Mouse (Mus musculus) limb, embryonic 14.5 days (tissue): Measurements from ENCODE around the gene Gse1. TPM values are rescaled to one million over a fixed set of nuclear protein-coding genes. Genes with fewer than 3 reads are reported as not detected.

Experiments
- ATAC-seq: fragments of 200-750 bp; cut with Nextera tagmentation; 2 replicates; pipeline ENCODE4 v1.8.0; 2017; ENCODE audit warnings: low read depth, moderate number of reproducible peaks, moderate TSS enrichment; ENCODE audit not compliant: low FRiP score
- DNase-seq: peaks from one replicate; pipeline ENCODE4 v3.0.0-alpha.2; 2015; ENCODE audit warnings: low spot score
- H3K27ac ChIP-seq: fragments of 300-500 bp; sonication (generic); replicated peaks from 2 replicates; pipeline ENCODE4 v1.5.1; 2014; ENCODE audit warnings: low read depth, mild to moderate bottlenecking, low read length, moderate library complexity, mixed read lengths
- H3K27me3 ChIP-seq: fragments of 300-500 bp; sonication (generic); 2 replicates; pipeline ENCODE4 v1.6.1; 2014; ENCODE audit warnings: low read length, mixed read lengths; ENCODE audit not compliant: control insufficient read depth, insufficient read depth
- H3K36me3 ChIP-seq: fragments of 300-500 bp; sonication (generic); 2 replicates; pipeline ENCODE4 v1.6.1; 2014; ENCODE audit warnings: mild to moderate bottlenecking, low read length, moderate library complexity, mixed read lengths; ENCODE audit not compliant: control insufficient read depth, insufficient read depth
- H3K4me1 ChIP-seq: fragments of 300-500 bp; sonication (generic); 2 replicates; pipeline ENCODE4 v1.6.1; 2014; ENCODE audit warnings: antibody characterized with exemption, low read length, mixed read lengths; ENCODE audit not compliant: control insufficient read depth, insufficient read depth
- H3K4me2 ChIP-seq: fragments of 300-500 bp; sonication (generic); replicated peaks from 2 replicates; pipeline ENCODE4 v1.6.1; 2014; ENCODE audit warnings: low read depth, mild to moderate bottlenecking, low read length, moderate library complexity; ENCODE audit not compliant: severe bottlenecking
- H3K4me3 ChIP-seq: fragments of 300-500 bp; sonication (generic); replicated peaks from 2 replicates; pipeline ENCODE4 v1.5.1; 2014; ENCODE audit warnings: low read length
- H3K9ac ChIP-seq: fragments of 300-500 bp; sonication (generic); 2 replicates; pipeline ENCODE4 v1.6.1; 2014; ENCODE audit warnings: mild to moderate bottlenecking, low read depth, low read length, moderate library complexity; ENCODE audit not compliant: severe bottlenecking
- H3K9me3 ChIP-seq: fragments of 300-500 bp; sonication (generic); 2 replicates; pipeline ENCODE4 v1.6.1; 2016; ENCODE audit warnings: low read length; ENCODE audit not compliant: control insufficient read depth
- POLR2A ChIP-seq: fragments of 200-500 bp; IDR thresholded peaks from 2 replicates; pipeline ENCODE4 v1.8.0; 2012; ENCODE audit warnings: inconsistent platforms, mild to moderate bottlenecking, moderate library complexity, borderline replicate concordance; ENCODE audit not compliant: insufficient read depth, insufficient read length; ENCODE audit errors: extremely low read depth
- WGBS: fragments of 180-500 bp; shearing (Covaris S2); extraction: QIAGEN DNeasy Blood & Tissue Kit; methylation state at CpG from one replicate; pipeline ENCODE4 v1.1.7; 2014; 5-methylcytosine and 5-hydroxymethylcytosine counted together
- polyA plus RNA-seq, 2 experiments: library from polyadenylated mRNA; depleted of rRNA in 1 of 2; stranded (reverse) in 1 of 2; unstranded in 1 of 2; fragments of >200 nt; fragmentation: Nextera tagmentation in 1 of 2; extraction: Ambion mirVana in 1 of 2; gene quantifications; 2 replicates each; pipeline versions ENCODE4 v1.2.1 to v1.2.3; 2012 to 2014

The Gse1 gene
- polyA plus RNA-seq, 2 experiments, result 10.3 to 32.6 TPM

DNA sequence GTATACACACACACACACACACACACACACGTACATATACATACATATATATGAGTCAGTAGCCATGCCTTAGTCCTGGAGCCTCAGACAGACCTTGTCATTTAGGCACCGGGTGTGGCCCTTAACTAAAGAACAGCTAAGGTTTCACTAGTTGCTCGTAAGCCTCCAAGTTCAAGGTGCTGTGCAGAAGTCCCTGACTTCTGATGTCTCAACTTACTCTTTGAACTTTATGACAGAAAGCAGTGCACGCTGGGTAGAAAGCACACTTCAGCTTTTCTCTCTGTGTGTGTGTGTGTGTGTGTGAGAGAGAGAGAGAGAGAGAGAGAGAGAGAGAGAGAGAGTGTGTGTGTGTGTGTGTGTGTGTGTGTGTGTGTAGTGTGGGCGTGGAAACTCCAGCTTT lies 315.9 kb downstream of the Gse1 start:
- peaks cover 63% of the 10 kb centered on the region for H3K4me1 ChIP-seq
- no peak overlapping the region for H3K27ac ChIP-seq
- H3K4me3 ChIP-seq, result no peak overlapping the region
- WGBS, result 63% methylated on average over 5 of the region's 5 CpGs
- no peaks in the 10 kb centered on the region for H3K9me3 ChIP-seq
- H3K4me2 ChIP-seq, result no peak overlapping the region
- no peak overlapping the region for H3K9ac ChIP-seq
- ATAC-seq, result no peak
- H3K27me3 ChIP-seq, result no peaks in the 10 kb centered on the region
- no peak for DNase-seq
- no peaks in the 10 kb centered on the region for H3K36me3 ChIP-seq
- TF ChIP-seq POLR2A, result no peak

DNA sequence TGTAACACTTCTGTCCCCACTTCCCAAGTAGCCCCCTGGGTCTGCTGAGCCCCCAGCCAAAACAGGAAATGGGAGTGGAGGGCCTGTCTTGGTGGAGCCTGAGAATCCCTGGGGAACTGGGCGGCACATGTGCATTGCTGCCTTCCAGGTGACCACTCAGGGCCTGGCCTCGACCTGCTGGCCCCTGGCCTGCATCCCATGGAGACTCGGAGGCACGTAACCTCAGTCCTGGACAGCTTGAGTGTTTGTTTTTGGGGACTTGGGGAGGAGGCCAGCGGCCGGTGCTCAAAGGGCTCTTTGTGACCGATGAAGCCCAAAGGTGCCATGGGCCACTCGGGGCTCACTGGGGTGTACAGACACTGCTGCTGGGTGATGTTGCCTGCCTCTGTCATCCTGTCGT lies 319.3 kb downstream of the Gse1 start:
- H3K4me1 ChIP-seq, result peaks cover 69% of the 10 kb centered on the region
- H3K36me3 ChIP-seq, result no peaks in the 10 kb centered on the region
- no peak overlapping the region for H3K9ac ChIP-seq
- no peaks in the 10 kb centered on the region for H3K27me3 ChIP-seq
- ATAC-seq (no peak), DNase-seq (no peak)
- no peaks in the 10 kb centered on the region for H3K9me3 ChIP-seq
- no peak overlapping the region for H3K4me2 ChIP-seq
- H3K27ac ChIP-seq, result no peak overlapping the region
- H3K4me3 ChIP-seq, result no peak overlapping the region
- TF ChIP-seq POLR2A, result no peak
- 62% methylated on average over 9 of the region's 9 CpGs for WGBS

DNA sequence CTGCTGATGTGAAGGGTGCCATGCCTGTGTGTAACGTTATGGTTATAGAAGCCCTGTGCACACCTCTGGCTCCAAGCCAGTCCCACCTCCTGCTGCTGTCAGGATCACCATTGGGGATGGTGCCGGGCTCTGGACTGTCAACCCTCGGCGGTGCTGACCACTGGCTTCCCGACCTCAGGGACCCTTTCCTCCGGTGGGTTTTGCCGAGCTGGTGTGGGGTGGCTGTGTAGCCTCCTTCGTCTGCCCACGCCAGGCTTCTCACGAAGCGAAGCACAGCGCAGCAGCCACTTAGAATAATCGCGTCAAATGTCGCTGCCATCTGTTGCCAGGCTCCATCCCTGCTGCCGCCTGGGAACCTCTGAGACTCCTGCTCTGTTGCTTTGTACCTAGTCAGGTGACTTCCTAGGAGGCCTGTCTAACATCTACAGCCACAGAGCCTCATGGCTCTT lies 320.1 kb downstream of the Gse1 start:
- DNase-seq, result no peak
- Histone ChIP-seq H3K36me3 (no peaks in the 10 kb centered on the region), H3K9ac (no peak overlapping the region), H3K4me2 (no peak overlapping the region), H3K4me1 (peaks cover 62% of the 10 kb centered on the region), H3K27me3 (no peaks in the 10 kb centered on the region), H3K27ac (no peak overlapping the region), H3K4me3 (no peak overlapping the region), H3K9me3 (no peaks in the 10 kb centered on the region)
- 38% methylated on average over 16 of the region's 16 CpGs for WGBS
- no peak for ATAC-seq
- TF ChIP-seq POLR2A, result no peak

DNA sequence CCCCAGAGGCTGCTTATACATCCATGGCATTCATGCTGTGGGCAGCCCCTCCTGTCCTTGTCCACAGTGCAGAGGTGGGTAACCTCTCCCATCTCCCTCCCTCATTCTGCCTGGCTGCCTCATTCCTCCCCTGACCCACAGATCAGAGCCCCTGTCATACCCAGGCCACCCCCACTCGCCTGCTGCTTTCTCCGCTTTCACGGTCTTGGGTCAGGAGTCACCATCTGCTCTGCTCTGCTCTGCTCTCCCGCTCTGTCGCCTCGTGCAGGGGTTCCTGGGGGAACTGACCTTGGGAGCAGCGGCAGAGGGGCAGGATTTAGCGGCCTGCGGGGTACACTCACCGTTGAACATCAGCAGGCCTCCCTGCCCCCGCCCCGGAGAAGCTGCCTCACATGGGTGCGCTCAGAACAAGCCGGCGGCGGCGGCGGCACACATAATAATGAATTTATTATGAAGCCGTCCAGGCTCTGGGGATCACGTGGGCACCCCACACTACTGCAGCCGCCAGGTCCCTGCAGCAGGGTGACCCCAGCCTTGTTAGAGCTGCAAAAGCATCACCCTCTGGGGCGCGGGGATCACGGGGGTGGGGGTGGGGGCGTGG lies 321.2 kb downstream of the Gse1 start:
- H3K27ac ChIP-seq, result no peak overlapping the region
- DNase-seq (no peak), ATAC-seq (no peak)
- H3K9ac ChIP-seq, result peak overlapping the region; percentile 48; the same call in 1 of the 2 replicates
- peaks cover 54% of the 10 kb centered on the region for H3K4me1 ChIP-seq
- H3K9me3 ChIP-seq, result no peaks in the 10 kb centered on the region
- H3K36me3 ChIP-seq, result 0 out of 2 replicates have a peak, but pooled peaks cover 2% of the 10 kb centered on the region
- no peak for TF ChIP-seq POLR2A
- WGBS, result 4% methylated on average over 25 of the region's 25 CpGs
- peak overlapping the region; percentile 35 for H3K4me2 ChIP-seq
- peak overlapping the region; percentile 16 for H3K4me3 ChIP-seq
- H3K27me3 ChIP-seq, result no peaks in the 10 kb centered on the region

DNA sequence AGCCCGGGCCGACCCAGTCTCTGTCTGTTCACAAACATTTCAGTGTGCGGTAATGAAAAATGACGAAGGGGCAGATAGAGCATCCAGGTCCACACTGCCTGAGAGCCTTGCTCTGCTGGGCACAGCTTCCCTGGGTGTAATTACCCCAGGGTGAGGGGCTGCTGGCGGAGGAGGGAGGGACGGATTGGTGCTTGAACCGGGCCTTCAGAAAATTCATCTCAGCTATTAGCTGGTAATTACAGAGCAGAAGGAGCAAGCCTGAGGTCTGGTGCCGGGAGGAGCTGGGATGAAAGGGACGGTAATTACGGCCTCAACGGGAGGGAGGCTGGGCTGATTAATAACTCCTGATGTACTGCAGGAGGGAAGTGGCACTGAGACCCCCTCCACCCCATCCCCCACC lies 321.7 kb downstream of the Gse1 start:
- Histone ChIP-seq H3K36me3 (0 out of 2 replicates have a peak, but pooled peaks cover 3% of the 10 kb centered on the region), H3K4me2 (peak overlapping the region; percentile 35), H3K9me3 (no peaks in the 10 kb centered on the region), H3K4me1 (peaks cover 54% of the 10 kb centered on the region), H3K27me3 (no peaks in the 10 kb centered on the region), H3K27ac (no peak overlapping the region), H3K4me3 (no peak overlapping the region), H3K9ac (0 out of 2 replicates have a peak overlapping the region, but pooled peaks have one; percentile 48)
- 9% methylated on average over 11 of the region's 11 CpGs for WGBS
- no peak for ATAC-seq
- TF ChIP-seq POLR2A, result no peak
- DNase-seq, result no peak
